Mouse (Mus musculus) megakaryocyte, embryonic 14.5 days (primary cell): ENCODE data around the gene Plxna2.

Source experiments
- FLI1 ChIP-seq: IDR thresholded peaks from 2 replicates; pipeline ENCODE4 v1.6.1; 2012; ENCODE audit warnings: low read length, inconsistent platforms, mixed read lengths
- GATA1 ChIP-seq: IDR thresholded peaks from 3 replicates; pipeline ENCODE4 v1.6.1; 2012; ENCODE audit warnings: mixed read lengths, low read length, inconsistent platforms, borderline replicate concordance

- TF ChIP-seq GATA1 (no peak), FLI1 (no peak)
Observed at GRCm38 (mm10) chr1:194739894-194740293, 121.9 kb downstream of the Plxna2 start.
